Mouse (Mus musculus) neural tube, embryonic 11.5 days (tissue): ENCODE data around the gene Cdca7l. TPM values are rescaled to one million over a fixed set of nuclear protein-coding genes. Genes with fewer than 3 reads are reported as not detected.
"Not testable (repeated sequence)": the region's sequence is repeated elsewhere in the genome, so short reads cannot be mapped to it uniquely, and the experiment has no call there.

ENCODE experiments used
- ATAC-seq: fragments of 200-750 bp; cut with Nextera tagmentation; 2 replicates; pipeline ENCODE4 v1.8.0; 2017; ENCODE audit warnings: moderate number of reproducible peaks, mild to moderate bottlenecking, moderate TSS enrichment, moderate library complexity; ENCODE audit not compliant: insufficient read depth, low FRiP score, low TSS enrichment
- DNase-seq: peaks from one replicate; pipeline ENCODE4 v3.0.0-alpha.2; 2015; ENCODE audit warnings: low spot score
- H3K27ac ChIP-seq: fragments of 300-500 bp; sonication (generic); 2 replicates; pipeline ENCODE4 v1.5.1; 2014; ENCODE audit warnings: low read depth, mild to moderate bottlenecking, low read length
- H3K27me3 ChIP-seq: fragments of 300-500 bp; sonication (generic); 2 replicates; pipeline ENCODE4 v1.6.1; 2014; ENCODE audit warnings: mild to moderate bottlenecking, low read length, mixed read lengths; ENCODE audit not compliant: control insufficient read depth, insufficient read depth
- H3K36me3 ChIP-seq: fragments of 300-500 bp; sonication (generic); 2 replicates; pipeline ENCODE4 v1.6.1; 2014; ENCODE audit warnings: mild to moderate bottlenecking, low read length, moderate library complexity, mixed read lengths; ENCODE audit not compliant: control insufficient read depth, insufficient read depth
- H3K4me1 ChIP-seq: fragments of 300-500 bp; sonication (generic); 2 replicates; pipeline ENCODE4 v1.6.1; 2014; ENCODE audit warnings: low read length, mixed read lengths; ENCODE audit not compliant: control insufficient read depth, insufficient read depth
- H3K4me2 ChIP-seq: fragments of 300-500 bp; sonication (generic); 2 replicates; pipeline ENCODE4 v1.6.1; 2014; ENCODE audit warnings: low read depth, mild to moderate bottlenecking, moderate library complexity
- H3K4me3 ChIP-seq: fragments of 300-500 bp; sonication (generic); 2 replicates; pipeline ENCODE4 v1.5.1; 2014; ENCODE audit warnings: low read depth, low read length
- H3K9ac ChIP-seq: fragments of 300-500 bp; sonication (generic); 2 replicates; pipeline ENCODE4 v1.6.1; 2014; ENCODE audit warnings: mild to moderate bottlenecking, low read length
- H3K9me3 ChIP-seq: fragments of 300-500 bp; sonication (generic); 2 replicates; pipeline ENCODE4 v1.6.1; 2016; ENCODE audit warnings: low read length; ENCODE audit not compliant: control insufficient read depth
- WGBS: fragments of 180-500 bp; shearing (Covaris S2); extraction: QIAGEN DNeasy Blood & Tissue Kit; methylation state at CpG from one replicate; pipeline ENCODE4 v1.1.7; 2014; 5-methylcytosine and 5-hydroxymethylcytosine counted together
- polyA plus RNA-seq: library from polyadenylated mRNA; unstranded; fragments of >200 nt; fragmentation: Nextera tagmentation; extraction: Ambion mirVana; gene quantifications from 2 replicates; pipeline ENCODE4 v1.2.1, GENCODE M21; 2014

The Cdca7l gene
- polyA plus RNA-seq, 1 experiment from 2014 or later = 21.4 TPM

DNA sequence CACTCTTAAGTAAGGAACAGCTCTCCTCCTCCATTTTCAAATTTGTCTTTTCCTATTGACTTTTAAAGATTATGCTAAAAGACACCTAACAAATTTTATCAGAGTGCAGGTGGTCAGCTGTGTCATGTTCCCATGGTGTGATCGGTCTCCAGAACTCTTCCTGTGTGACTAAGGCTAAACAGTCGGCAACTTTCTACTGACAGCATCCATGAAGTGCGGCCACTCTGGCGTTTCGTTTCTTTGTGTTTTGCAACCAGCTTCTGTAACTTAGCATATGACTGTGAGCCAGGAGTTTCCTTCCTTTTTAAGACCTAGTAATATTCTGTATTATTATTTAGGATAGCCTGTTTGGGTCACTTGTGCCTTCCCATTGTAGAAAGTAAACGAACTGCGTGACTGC lies 56.8 kb downstream of the Cdca7l start:
- Histone ChIP-seq H3K4me1 (no peaks in the 10 kb centered on the region), H3K27ac (no peak overlapping the region), H3K27me3 (no peaks in the 10 kb centered on the region), H3K36me3 (no peaks in the 10 kb centered on the region), H3K9me3 (no peaks in the 10 kb centered on the region), H3K9ac (no peak overlapping the region), H3K4me2 (no peak overlapping the region), H3K4me3 (no peak overlapping the region)
- ATAC-seq (no peak), DNase-seq (no peak)
- WGBS = 76% methylated on average over 7 of the region's 7 CpGs

DNA sequence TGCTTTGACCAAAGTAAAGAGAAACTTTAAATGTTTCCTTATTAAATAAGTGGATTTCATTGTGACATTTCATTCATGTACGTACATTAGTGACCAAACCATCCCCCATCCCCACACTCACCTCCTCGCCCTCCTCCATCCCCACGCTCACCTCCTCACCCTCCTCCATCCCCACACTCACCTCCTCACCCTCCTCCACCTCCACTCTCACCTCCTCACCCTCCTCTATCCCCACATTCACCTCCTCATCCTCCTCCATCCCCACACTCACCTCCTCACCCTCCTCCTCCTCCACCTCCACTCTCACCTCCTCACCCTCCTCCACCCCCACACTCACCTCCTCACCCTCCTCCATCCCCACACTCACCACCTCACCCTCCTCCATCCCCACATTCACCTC lies 57.2 kb downstream of the Cdca7l start:
- DNase-seq (no peak), ATAC-seq (no peak)
- 68% methylated on average over 3 of the region's 3 CpGs for WGBS
- H3K27me3 ChIP-seq = no peaks in the 10 kb centered on the region
- H3K4me3 ChIP-seq = no peak overlapping the region
- no peak overlapping the region for H3K4me2 ChIP-seq
- H3K36me3 ChIP-seq = no peaks in the 10 kb centered on the region
- H3K4me1 ChIP-seq = no peaks in the 10 kb centered on the region
- no peak overlapping the region for H3K27ac ChIP-seq
- no peak overlapping the region for H3K9ac ChIP-seq
- no peaks in the 10 kb centered on the region for H3K9me3 ChIP-seq

DNA sequence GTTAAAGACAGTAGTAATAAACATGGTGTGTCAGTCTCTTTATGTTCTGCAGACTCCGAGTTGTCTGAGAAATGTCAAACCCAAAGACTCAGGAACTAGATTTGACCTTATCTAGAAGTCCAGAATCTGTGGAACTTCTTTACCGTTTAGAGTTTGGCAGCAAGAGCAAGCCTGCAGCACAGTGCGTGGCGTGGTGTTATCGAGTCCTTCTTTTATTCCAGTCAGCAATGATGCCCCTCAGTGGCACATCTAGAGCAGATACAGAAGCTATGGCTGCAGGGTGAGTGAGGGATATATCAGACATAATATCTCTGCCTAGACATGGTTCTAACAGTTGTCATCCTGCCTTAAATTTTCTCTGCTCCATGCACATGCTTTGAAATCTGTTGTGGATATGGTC lies 58.6 kb downstream of the Cdca7l start:
- no peak overlapping the region for H3K4me2 ChIP-seq
- no peak overlapping the region for H3K4me3 ChIP-seq
- H3K9ac ChIP-seq = no peak overlapping the region
- no peaks in the 10 kb centered on the region for H3K4me1 ChIP-seq
- no peaks in the 10 kb centered on the region for H3K9me3 ChIP-seq
- H3K27me3 ChIP-seq = no peaks in the 10 kb centered on the region
- H3K27ac ChIP-seq = no peak overlapping the region
- ATAC-seq = no peak
- peaks cover 2% of the 10 kb centered on the region for H3K36me3 ChIP-seq
- 87% methylated on average over 5 of the region's 5 CpGs for WGBS
- DNase-seq = no peak

DNA sequence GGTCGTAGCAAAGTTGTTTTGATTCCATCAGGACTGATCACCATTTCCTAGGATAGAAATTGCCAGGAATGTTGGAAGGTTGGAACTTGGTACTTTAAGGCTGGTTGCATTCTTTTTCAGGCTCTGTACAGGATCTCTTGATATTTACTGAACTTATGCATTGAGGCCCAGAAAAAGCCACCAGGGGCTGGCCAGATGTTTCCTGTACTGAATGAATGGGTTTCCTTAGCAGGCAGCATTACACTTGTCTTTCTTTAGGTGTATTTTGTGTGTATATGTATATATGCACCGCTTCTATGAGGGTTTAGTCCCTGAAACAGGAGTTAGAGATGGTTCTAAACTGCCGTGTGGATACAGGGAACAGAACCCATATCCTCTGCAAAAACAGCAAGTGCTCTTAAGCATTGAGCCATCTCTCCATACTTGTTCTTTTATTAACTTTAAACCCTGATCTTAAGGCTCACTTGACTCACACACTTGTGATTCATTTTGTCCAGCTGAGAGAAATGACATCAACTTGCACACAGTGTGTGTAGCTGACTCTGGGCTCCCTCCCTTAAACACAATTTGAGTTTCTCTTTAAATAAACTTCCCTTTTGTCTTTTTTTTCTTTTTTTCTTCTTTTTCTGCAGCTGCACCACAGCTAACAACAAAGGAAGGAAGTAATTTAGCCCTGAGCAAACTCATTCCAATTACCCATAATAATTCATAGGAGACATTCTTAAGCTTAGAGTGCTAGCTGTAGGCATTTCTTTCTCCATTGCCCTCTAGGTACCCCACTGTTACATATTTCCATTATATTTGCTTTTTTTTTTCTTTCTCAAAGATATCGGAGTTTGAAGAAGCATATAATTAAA lies 63.8 kb downstream of the Cdca7l start:
- Histone ChIP-seq H3K4me1 (no peaks in the 10 kb centered on the region), H3K4me2 (no peak overlapping the region), H3K9me3 (no peaks in the 10 kb centered on the region), H3K27me3 (no peaks in the 10 kb centered on the region), H3K27ac (no peak overlapping the region), H3K36me3 (peaks cover 8% of the 10 kb centered on the region), H3K4me3 (no peak overlapping the region), H3K9ac (no peak overlapping the region)
- DNase-seq = no peak
- WGBS = 94% methylated on average over 4 of the region's 4 CpGs
- ATAC-seq = no peak

DNA sequence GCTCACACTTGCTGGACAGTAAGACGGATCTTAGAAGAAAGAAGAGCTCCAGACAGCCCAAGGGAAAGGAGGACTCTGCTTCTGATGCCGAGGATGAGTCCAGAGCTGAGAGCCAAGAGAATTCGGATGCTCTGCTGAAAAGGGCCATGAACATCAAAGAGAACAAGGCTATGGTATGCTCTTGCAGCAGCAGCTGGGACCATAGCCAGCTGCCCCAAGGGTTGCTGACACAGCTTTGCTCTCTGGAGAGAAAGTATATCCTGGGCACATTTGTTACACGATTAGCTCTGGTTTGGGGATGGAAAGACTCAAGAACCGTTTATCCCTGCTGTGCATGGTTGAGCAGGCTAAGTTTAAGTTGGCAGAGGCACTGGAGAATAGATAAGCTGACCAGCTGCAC lies 68.2 kb downstream of the Cdca7l start:
- H3K9ac ChIP-seq = no peak overlapping the region
- WGBS = 83% methylated on average over 5 of the region's 5 CpGs
- H3K4me3 ChIP-seq = no peak overlapping the region
- H3K4me1 ChIP-seq = no peaks in the 10 kb centered on the region
- no peak overlapping the region for H3K4me2 ChIP-seq
- no peaks in the 10 kb centered on the region for H3K9me3 ChIP-seq
- no peak for DNase-seq
- no peaks in the 10 kb centered on the region for H3K27me3 ChIP-seq
- no peak for ATAC-seq
- H3K27ac ChIP-seq = no peak overlapping the region
- H3K36me3 ChIP-seq = peaks cover 7% of the 10 kb centered on the region

DNA sequence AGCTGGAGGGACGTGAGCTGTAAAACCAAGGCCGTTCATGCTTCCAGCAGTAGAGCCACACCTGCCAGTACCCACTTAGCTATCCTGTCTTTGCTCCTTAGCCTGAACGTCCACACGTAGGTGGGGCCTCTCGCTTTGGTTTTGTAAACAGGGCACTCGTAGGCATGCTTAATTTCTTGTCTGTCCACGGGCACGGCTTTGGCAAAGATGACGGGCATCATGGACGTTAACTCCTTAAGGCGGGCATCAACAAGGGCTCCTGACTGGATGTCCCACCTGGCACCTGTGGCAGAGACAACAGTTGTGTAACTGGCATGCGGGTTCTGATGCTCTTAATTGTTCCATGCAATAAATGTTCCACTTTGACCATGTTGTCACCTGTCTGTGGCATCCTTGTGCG lies 74.3 kb downstream of the Cdca7l start:
- no peaks in the 10 kb centered on the region for H3K36me3 ChIP-seq

DNA sequence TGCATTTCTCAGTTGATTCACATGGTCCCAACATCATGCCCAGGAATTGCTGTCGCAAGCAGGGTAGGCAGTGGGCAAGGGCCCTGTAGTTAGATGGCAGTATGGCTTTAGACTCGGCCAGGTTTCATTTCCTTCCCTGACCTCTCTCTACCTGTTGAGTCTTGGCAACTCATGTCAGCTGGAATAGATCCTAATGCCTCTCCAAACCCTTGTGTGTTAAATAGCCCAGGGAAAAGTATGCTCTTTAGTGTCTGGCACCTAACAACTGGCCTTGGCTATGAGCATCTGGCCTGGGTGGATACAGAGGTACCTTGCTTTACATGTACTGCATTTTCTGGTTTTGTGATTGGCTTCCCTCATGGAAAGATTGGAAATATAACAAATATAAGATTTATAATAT lies 80.5 kb downstream of the Cdca7l start:
- ATAC-seq (no peak), DNase-seq (no peak)
- WGBS = 97% methylated on average over 2 of the region's 2 CpGs
- no peaks in the 10 kb centered on the region for H3K36me3 ChIP-seq
- H3K9ac ChIP-seq = no peak overlapping the region
- H3K4me3 ChIP-seq = no peak overlapping the region
- no peak overlapping the region for H3K27ac ChIP-seq
- no peaks in the 10 kb centered on the region for H3K27me3 ChIP-seq
- no peaks in the 10 kb centered on the region for H3K9me3 ChIP-seq
- H3K4me2 ChIP-seq = no peak overlapping the region
- H3K4me1 ChIP-seq = no peaks in the 10 kb centered on the region

More for the DNA sequence above, 74.3 kb downstream of the Cdca7l start:
- ATAC-seq = no peak
- Histone ChIP-seq H3K4me3 (no peak overlapping the region), H3K4me2 (no peak overlapping the region), H3K27ac (no peak overlapping the region), H3K27me3 (no peaks in the 10 kb centered on the region), H3K9ac (no peak overlapping the region), H3K4me1 (no peaks in the 10 kb centered on the region), H3K9me3 (no peaks in the 10 kb centered on the region)
- 93% methylated on average over 13 of the region's 13 CpGs for WGBS
- DNase-seq = no peak

DNA sequence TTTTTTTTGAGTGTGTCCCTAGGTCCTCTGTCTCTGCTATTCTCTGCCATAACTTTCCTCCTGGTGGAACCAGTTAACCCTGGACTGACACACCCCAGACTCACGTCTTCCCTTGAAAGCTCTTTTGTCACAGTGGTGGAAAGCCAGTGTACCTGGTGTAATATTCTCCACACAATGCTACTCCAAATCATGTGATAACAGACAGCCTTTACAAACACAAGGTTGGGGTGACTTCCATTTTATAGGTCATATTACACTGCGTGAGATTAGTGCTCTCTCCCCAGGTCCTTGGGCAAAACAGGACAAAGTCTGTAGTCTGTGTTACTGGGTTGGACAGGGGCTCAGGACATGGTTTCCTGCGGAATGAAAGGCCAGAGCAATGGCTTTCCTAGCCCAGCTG lies 83.3 kb downstream of the Cdca7l start:
- no peak for ATAC-seq
- 87% methylated on average over 3 of the region's 3 CpGs for WGBS
- no peaks in the 10 kb centered on the region for H3K36me3 ChIP-seq

DNA sequence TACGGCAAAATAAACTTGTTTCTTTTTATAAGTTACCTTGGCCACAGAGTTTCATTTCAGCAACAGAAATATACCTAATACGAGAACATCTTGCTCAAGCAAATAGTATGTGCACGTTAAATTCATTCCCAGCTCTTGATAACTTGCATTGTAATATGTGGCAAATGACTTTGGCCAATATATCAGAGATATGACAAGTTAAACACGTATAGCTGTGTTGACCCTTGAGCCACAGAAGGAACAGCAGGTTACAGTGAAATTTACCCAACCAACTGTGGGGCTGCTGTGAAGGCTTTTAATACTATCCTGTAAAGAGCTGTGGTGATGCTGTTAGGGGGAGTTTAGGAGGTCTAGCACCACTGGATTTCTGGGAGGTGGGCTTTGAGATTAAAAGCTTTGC lies 96.7 kb downstream of the Cdca7l start:
- not testable (repeated sequence) for H3K4me1 ChIP-seq, ATAC-seq

More for the DNA sequence above, 83.3 kb downstream of the Cdca7l start:
- Histone ChIP-seq H3K9ac (no peak overlapping the region), H3K27me3 (no peaks in the 10 kb centered on the region), H3K4me1 (no peaks in the 10 kb centered on the region), H3K27ac (no peak overlapping the region), H3K9me3 (no peaks in the 10 kb centered on the region), H3K4me2 (no peak overlapping the region), H3K4me3 (no peak overlapping the region)
- DNase-seq = no peak

More for the DNA sequence above, 96.7 kb downstream of the Cdca7l start:
- not testable (repeated sequence) for H3K9me3 ChIP-seq, H3K4me2 ChIP-seq, H3K36me3 ChIP-seq, H3K4me3 ChIP-seq, DNase-seq, H3K27ac ChIP-seq, H3K9ac ChIP-seq, H3K27me3 ChIP-seq
- no CpG with 5 or more reads among the region's 4 CpGs for WGBS
